ENCODE assay signal across 9 mouse cellular contexts in genomic region chr2:28418034-28418433, GRCm38 (mm10). TPM values are rescaled to one million over a fixed set of nuclear protein-coding genes. Genes with fewer than 3 reads are reported as not detected.
DNase-seq lines count a peak whose midpoint lies in the region; ATAC-seq lines count a peak whose summit lies in the region.
"Had no signal": no experiment of that assay in that cellular context is flagged by ENCODE, and none has a peak within 500 bp of the region (broad histone marks: within the 10 kb centered on the region; RNA-seq: fewer than 3 reads in every experiment).

No protein-coding gene starts in this region.

- WGBS in forebrain, embryonic 14.5 days: 36% methylated on average over 2 of the region's 2 CpGs
- 58% methylated on average over 2 of the region's 2 CpGs for WGBS in hindbrain, embryonic 11.5 days

- ATAC-seq in cerebellum, adult (ENCODE audit: insufficient number of reproducible peaks, low FRiP score, low TSS enrichment): peak; percentile 42
- ATAC-seq in forebrain, embryonic 14.5 days: peak; percentile 61
- ATAC-seq in hindbrain, embryonic 11.5 days (ENCODE audit: low FRiP score): peak; percentile 35; the same call in 1 of the 2 replicates

- no peak overlapping the region for H3K4me3 ChIP-seq in forebrain, embryonic 14.5 days (ENCODE audit: low read depth, low read length)
- H3K4me3 ChIP-seq in hindbrain, embryonic 11.5 days (ENCODE audit: low read depth, low read length): no peak overlapping the region

- no peaks in the 10 kb centered on the region for H3K36me3 ChIP-seq in forebrain, embryonic 14.5 days (ENCODE audit: control insufficient read depth, insufficient read depth, low read length)
- no peaks in the 10 kb centered on the region for H3K36me3 ChIP-seq in hindbrain, embryonic 11.5 days (ENCODE audit: control insufficient read depth, insufficient read depth, low read length)

- H3K27ac ChIP-seq in forebrain, embryonic 14.5 days (ENCODE audit: low read depth, low read length): no peak overlapping the region
- no peak overlapping the region for H3K27ac ChIP-seq in hindbrain, embryonic 11.5 days (ENCODE audit: low read depth, low read length)

- H3K9me3 ChIP-seq in forebrain, embryonic 14.5 days (replicated peaks; ENCODE audit: control insufficient read depth, low read length): no peaks in the 10 kb centered on the region
- H3K9me3 ChIP-seq in hindbrain, embryonic 11.5 days (ENCODE audit: control insufficient read depth, low read length): no peaks in the 10 kb centered on the region

- peak; percentile 61 for DNase-seq in MEL-GATA-1-ER (ENCODE audit: extremely low read depth, low read depth)
- peak; percentile 94 for DNase-seq in forebrain, embryonic 14.5 days (ENCODE audit: low spot score)
- peak; percentile 92 for DNase-seq in hindbrain, embryonic 11.5 days (ENCODE audit: low spot score)
- peak; percentile 93 for DNase-seq in layer of hippocampus, adult 9-10 months (ENCODE audit: low spot score)
- peak; percentile 77 for DNase-seq in lung, postnatal 25 days (ENCODE audit: low spot score)
- peak; percentile 77 for DNase-seq in retina, postnatal 7 days (ENCODE audit: low read depth, low spot score)
- DNase-seq in urinary bladder, adult 18-20 months (ENCODE audit: low spot score in 2 of 2): peak; percentile 79 to 89

- H3K27me3 ChIP-seq in forebrain, embryonic 14.5 days (replicated peaks; ENCODE audit: control insufficient read depth, insufficient read depth, low read length): no peaks in the 10 kb centered on the region
- no peaks in the 10 kb centered on the region for H3K27me3 ChIP-seq in hindbrain, embryonic 11.5 days (ENCODE audit: control insufficient read depth, insufficient read depth, low read length)

- H3K4me2 ChIP-seq in forebrain, embryonic 14.5 days (ENCODE audit: low read length): no peak overlapping the region
- no peak overlapping the region for H3K4me2 ChIP-seq in hindbrain, embryonic 11.5 days (replicated peaks; ENCODE audit: low read depth, low read length)

- H3K9ac ChIP-seq in forebrain, embryonic 14.5 days (ENCODE audit: low read length): no peak overlapping the region
- H3K9ac ChIP-seq in hindbrain, embryonic 11.5 days (ENCODE audit: low read depth, low read length): no peak overlapping the region

- peaks cover 14% of the 10 kb centered on the region for H3K4me1 ChIP-seq in forebrain, embryonic 14.5 days (ENCODE audit: control insufficient read depth, insufficient read depth, low read length)
- 0 out of 2 replicates have a peak, but pooled peaks cover 2% of the 10 kb centered on the region for H3K4me1 ChIP-seq in hindbrain, embryonic 11.5 days (replicated peaks; ENCODE audit: control insufficient read depth, insufficient read depth, low read length)

RNA-seq across cellular contexts. Expression of gene Ppp1r26, which starts 28.6 kb away (rescaled TPM):
- polyA plus RNA-seq in forebrain, embryonic 14.5 days (2014; fragmentation: Nextera tagmentation; extraction: Ambion mirVana): 4.6 and 5.6 TPM in 2 replicates
- 3.4 and 4.3 TPM in 2 replicates for polyA plus RNA-seq in hindbrain, embryonic 11.5 days (2014; fragmentation: Nextera tagmentation; extraction: Ambion mirVana)

RNA-seq across cellular contexts. Expression of gene 1700007K13Rik, which starts 48.1 kb away (rescaled TPM):
- 2.5 and 3.2 TPM in 2 replicates for polyA plus RNA-seq in forebrain, embryonic 14.5 days (2014; fragmentation: Nextera tagmentation; extraction: Ambion mirVana)
- 3.2 and 3.4 TPM in 2 replicates for polyA plus RNA-seq in hindbrain, embryonic 11.5 days (2014; fragmentation: Nextera tagmentation; extraction: Ambion mirVana)
- polyA plus RNA-seq: liver, embryonic 16.5 days had no signal

RNA-seq across cellular contexts. Expression of gene Mrps2, which starts 49.8 kb away (rescaled TPM):
- 55.0 and 59.2 TPM in 2 replicates for polyA plus RNA-seq in forebrain, embryonic 14.5 days (2014; fragmentation: Nextera tagmentation; extraction: Ambion mirVana)
- 62.8 and 66.4 TPM in 2 replicates for polyA plus RNA-seq in hindbrain, embryonic 11.5 days (2014; fragmentation: Nextera tagmentation; extraction: Ambion mirVana)
